Mouse (Mus musculus) limb, embryonic 12.5 days (tissue): ENCODE data around the gene Prr14l. TPM values are rescaled to one million over a fixed set of nuclear protein-coding genes. Genes with fewer than 3 reads are reported as not detected.
A peak's percentile ranks its signal among the peaks of the same experiment; 100 is the strongest.
"Not testable (repeated sequence)": the region's sequence is repeated elsewhere in the genome, so short reads cannot be mapped to it uniquely, and the experiment has no call there.

ENCODE experiments used
- ATAC-seq: fragments of 200-750 bp; cut with Nextera tagmentation; 2 replicates; pipeline ENCODE4 v1.8.0; 2017; ENCODE audit warnings: low read depth, moderate TSS enrichment; ENCODE audit not compliant: insufficient number of reproducible peaks, insufficient read depth, low FRiP score, low TSS enrichment
- H3K27ac ChIP-seq: fragments of 300-500 bp; sonication (generic); 2 replicates; pipeline ENCODE4 v1.5.1; 2016; ENCODE audit warnings: mild to moderate bottlenecking, moderate library complexity
- H3K27me3 ChIP-seq: fragments of 300-500 bp; sonication (generic); 2 replicates; pipeline ENCODE4 v1.6.1; 2016; ENCODE audit warnings: mild to moderate bottlenecking, moderate library complexity
- H3K36me3 ChIP-seq: fragments of 300-500 bp; sonication (generic); 2 replicates; pipeline ENCODE4 v1.6.1; 2016; ENCODE audit warnings: mild to moderate bottlenecking, moderate library complexity
- H3K4me1 ChIP-seq: fragments of 300-500 bp; sonication (generic); replicated peaks from 2 replicates; pipeline ENCODE4 v1.6.1; 2016
- H3K4me2 ChIP-seq: fragments of 300-500 bp; sonication (generic); 2 replicates; pipeline ENCODE4 v1.6.1; 2016; ENCODE audit warnings: mild to moderate bottlenecking, moderate library complexity
- H3K4me3 ChIP-seq: fragments of 300-500 bp; sonication (generic); replicated peaks from 2 replicates; pipeline ENCODE4 v1.5.1; 2016; ENCODE audit warnings: mild to moderate bottlenecking
- H3K9ac ChIP-seq: fragments of 300-500 bp; sonication (generic); replicated peaks from 2 replicates; pipeline ENCODE4 v1.6.1; 2016; ENCODE audit warnings: mild to moderate bottlenecking, moderate library complexity
- H3K9me3 ChIP-seq: fragments of 300-500 bp; sonication (generic); 2 replicates; pipeline ENCODE4 v1.6.1; 2016; ENCODE audit warnings: mild to moderate bottlenecking, moderate library complexity
- WGBS: fragments of 180-500 bp; shearing (Covaris S2); methylation state at CpG from one replicate; pipeline ENCODE4 v1.1.7; 2016; 5-methylcytosine and 5-hydroxymethylcytosine counted together
- polyA plus RNA-seq: library from polyadenylated mRNA; unstranded; fragments of >200 nt; fragmentation: Nextera tagmentation; extraction: Ambion mirVana; gene quantifications from 2 replicates; pipeline ENCODE4 v1.2.1, GENCODE M21; 2016

Gene Prr14l
- polyA plus RNA-seq, 1 experiment from 2014 or later: 15.8 TPM

DNA sequence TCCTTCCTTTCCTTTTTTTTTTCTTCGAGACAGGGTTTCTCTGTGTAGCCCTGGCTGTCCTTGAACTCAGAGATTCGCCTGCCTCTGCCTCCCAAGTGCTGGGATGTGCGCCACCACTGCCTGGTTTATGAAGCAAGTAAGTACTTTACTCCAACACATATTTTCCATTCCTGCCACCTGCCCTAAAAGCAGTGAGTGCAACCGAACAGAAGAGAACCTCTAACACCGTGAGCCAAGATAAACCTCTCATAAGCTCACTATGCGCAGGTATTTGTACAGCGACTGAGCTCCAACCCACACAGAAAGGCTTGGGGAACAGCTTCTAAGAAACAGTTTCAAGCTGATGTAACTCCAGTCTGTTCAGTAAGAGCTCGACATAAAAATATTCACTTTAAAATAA, 97.9 kb downstream of the Prr14l start:
- no peaks in the 10 kb centered on the region for H3K9me3 ChIP-seq
- no peaks in the 10 kb centered on the region for H3K27me3 ChIP-seq
- WGBS: 92% methylated on average over 8 of the region's 8 CpGs
- H3K36me3 ChIP-seq: peaks cover 2% of the 10 kb centered on the region; the same call in 1 of the 2 replicates
- H3K4me2 ChIP-seq: no peak overlapping the region
- no peak overlapping the region for H3K4me3 ChIP-seq
- ATAC-seq: no peak
- no peak overlapping the region for H3K9ac ChIP-seq
- no peaks in the 10 kb centered on the region; the same call in 1 of the 2 replicates for H3K4me1 ChIP-seq
- no peak overlapping the region for H3K27ac ChIP-seq

DNA sequence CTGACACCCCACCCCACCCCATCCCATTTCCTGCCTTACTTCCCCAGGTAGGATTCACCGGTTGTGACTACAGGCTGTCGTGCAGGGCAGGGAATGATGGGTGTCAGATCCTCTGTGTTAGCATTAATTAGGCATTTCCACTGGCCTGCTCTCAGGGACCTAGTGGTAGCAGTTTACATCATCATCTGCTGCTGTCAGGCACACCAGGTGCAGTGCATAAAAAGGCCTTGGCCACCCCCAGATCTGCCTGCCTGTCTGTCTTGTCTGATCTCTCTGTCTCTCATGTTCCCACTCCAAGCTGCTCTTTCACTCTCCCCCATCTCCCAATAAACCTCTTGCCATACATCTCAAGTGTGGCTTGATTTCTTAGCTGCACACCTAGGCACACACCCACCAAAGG, 102.3 kb downstream of the Prr14l start:
- Histone ChIP-seq H3K27me3 (no peaks in the 10 kb centered on the region), H3K36me3 (0 out of 2 replicates have a peak, but pooled peaks cover 2% of the 10 kb centered on the region), H3K9me3 (no peaks in the 10 kb centered on the region), H3K9ac (no peak overlapping the region), H3K4me2 (no peak overlapping the region), H3K4me1 (peaks cover 3% of the 10 kb centered on the region), H3K27ac (no peak overlapping the region), H3K4me3 (no peak overlapping the region)
- ATAC-seq: no peak
- 52% methylated on average over 2 of the region's 2 CpGs for WGBS

DNA sequence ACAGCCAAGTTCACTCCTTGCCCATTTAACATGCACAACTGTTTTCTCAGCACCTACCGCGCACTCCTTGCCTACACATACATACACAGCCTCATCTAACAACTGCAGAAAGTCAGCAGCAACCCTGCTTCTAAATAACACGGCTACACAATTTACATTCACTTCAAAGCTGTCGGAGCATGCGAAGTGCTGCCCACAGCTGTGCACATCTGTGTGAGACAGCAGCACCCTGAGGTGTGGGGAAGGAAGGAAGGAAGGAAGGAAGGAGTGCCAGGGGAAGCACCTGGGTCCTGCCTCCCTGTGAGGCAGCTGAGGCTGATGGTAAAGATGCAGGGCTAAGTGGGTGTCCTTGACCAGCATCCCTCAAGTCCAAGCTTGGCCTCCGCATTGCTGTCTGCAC, 105.1 kb downstream of the Prr14l start:
- Histone ChIP-seq H3K4me1 (peaks cover 14% of the 10 kb centered on the region), H3K27me3 (no peaks in the 10 kb centered on the region), H3K36me3 (no peaks in the 10 kb centered on the region), H3K9ac (no peak overlapping the region), H3K27ac (no peak overlapping the region), H3K9me3 (no peaks in the 10 kb centered on the region), H3K4me2 (no peak overlapping the region), H3K4me3 (no peak overlapping the region)
- 89% methylated on average over 6 of the region's 6 CpGs for WGBS
- no peak for ATAC-seq

- WGBS: 59% methylated on average over 6 of the region's 6 CpGs
- H3K27ac ChIP-seq: no peak overlapping the region
- no peaks in the 10 kb centered on the region for H3K9me3 ChIP-seq
- H3K27me3 ChIP-seq: no peaks in the 10 kb centered on the region
- H3K4me2 ChIP-seq: no peak overlapping the region
- 0 out of 2 replicates have a peak, but pooled peaks have one; percentile 23 for ATAC-seq
- no peaks in the 10 kb centered on the region for H3K36me3 ChIP-seq
- no peak overlapping the region for H3K9ac ChIP-seq
- peaks cover 14% of the 10 kb centered on the region for H3K4me1 ChIP-seq
- no peak overlapping the region for H3K4me3 ChIP-seq
Observed at GRCm38 (mm10) chr5:32747650-32748375, 106.2 kb downstream of the Prr14l start.

DNA sequence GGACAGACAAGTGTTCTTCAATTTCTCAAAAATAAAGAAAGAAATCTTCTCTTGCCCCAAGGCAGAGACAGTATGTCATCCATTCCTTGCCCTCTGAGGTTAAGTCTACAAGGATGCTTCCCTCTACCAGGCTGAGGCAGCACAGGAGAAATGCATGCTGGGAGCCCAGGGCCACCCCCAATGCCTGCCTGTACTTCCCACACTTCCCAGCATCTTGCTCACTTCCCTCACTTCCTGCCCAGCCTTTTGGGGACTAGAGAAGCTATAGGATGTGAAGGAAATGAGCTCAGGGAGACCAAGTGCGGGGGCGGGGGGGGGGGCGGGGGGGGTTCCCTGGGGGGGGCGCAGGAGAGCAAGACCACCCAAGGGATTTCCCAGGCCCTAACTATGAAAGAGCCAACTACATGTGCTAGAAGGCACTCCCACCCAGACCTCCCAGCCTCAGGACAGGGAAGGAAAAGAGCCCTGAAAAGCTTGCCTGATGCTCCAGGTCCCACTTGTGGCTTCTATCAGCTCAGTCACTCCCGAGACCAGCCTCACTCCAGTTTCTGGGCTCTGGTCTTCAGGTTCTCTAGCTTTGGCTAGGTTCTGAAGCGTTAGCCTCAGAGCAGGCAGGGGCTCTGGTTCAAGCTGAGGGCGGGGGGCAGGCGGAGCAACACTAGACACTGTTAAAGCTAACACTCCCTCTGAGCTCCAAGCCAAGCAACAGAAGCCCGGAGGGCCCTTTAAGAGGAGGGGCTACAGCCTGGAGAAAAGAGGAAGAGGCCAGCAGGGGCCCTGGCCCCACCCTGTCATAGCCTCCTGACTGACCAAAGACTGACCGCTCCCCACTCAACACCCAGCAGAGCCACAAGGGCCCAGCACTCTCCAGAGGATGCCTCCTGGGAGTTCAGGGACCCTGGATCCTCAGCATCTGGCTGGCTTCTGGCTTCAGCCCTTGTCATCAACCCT, 108.1 kb downstream of the Prr14l start:
- no peaks in the 10 kb centered on the region for H3K27me3 ChIP-seq
- H3K9ac ChIP-seq: no peak overlapping the region
- peak overlapping the region; percentile 29 for H3K4me3 ChIP-seq
- peak overlapping the region; percentile 41 for H3K27ac ChIP-seq
- peak overlapping the region; percentile 51 for H3K4me2 ChIP-seq
- H3K9me3 ChIP-seq: no peaks in the 10 kb centered on the region
- H3K4me1 ChIP-seq: peaks cover 14% of the 10 kb centered on the region
- no peaks in the 10 kb centered on the region for H3K36me3 ChIP-seq
- WGBS: 2% methylated on average over 6 of the region's 10 CpGs
- peak; percentile 75 for ATAC-seq

GRCm38 (mm10) chr5:32742149-32742548, 111.9 kb downstream of the Prr14l start:
- Histone ChIP-seq H3K4me3 (no peak overlapping the region), H3K27ac (no peak overlapping the region), H3K4me1 (peaks cover 14% of the 10 kb centered on the region), H3K36me3 (peaks cover 3% of the 10 kb centered on the region; the same call in 1 of the 2 replicates), H3K4me2 (no peak overlapping the region), H3K9me3 (no peaks in the 10 kb centered on the region), H3K9ac (no peak overlapping the region), H3K27me3 (no peaks in the 10 kb centered on the region)
- ATAC-seq: no peak
- 70% methylated on average over 9 of the region's 9 CpGs for WGBS

- H3K36me3 ChIP-seq, H3K27ac ChIP-seq, H3K4me3 ChIP-seq, H3K4me2 ChIP-seq, H3K9ac ChIP-seq, H3K4me1 ChIP-seq, H3K27me3 ChIP-seq, ATAC-seq, H3K9me3 ChIP-seq: not testable (repeated sequence)
- WGBS: 90% methylated on average over 4 of the region's 4 CpGs
Observed at GRCm38 (mm10) chr5:32741377-32741776, 112.7 kb downstream of the Prr14l start.

- H3K4me2 ChIP-seq, H3K9ac ChIP-seq, H3K4me1 ChIP-seq, H3K36me3 ChIP-seq, ATAC-seq, H3K9me3 ChIP-seq, H3K27me3 ChIP-seq, H3K4me3 ChIP-seq, H3K27ac ChIP-seq: not testable (repeated sequence)
- whole genome bisulfite sequencing: 88% methylated on average over 7 of the region's 8 CpGs
Observed at GRCm38 (mm10) chr5:32740850-32741249, 113.2 kb downstream of the Prr14l start.

DNA sequence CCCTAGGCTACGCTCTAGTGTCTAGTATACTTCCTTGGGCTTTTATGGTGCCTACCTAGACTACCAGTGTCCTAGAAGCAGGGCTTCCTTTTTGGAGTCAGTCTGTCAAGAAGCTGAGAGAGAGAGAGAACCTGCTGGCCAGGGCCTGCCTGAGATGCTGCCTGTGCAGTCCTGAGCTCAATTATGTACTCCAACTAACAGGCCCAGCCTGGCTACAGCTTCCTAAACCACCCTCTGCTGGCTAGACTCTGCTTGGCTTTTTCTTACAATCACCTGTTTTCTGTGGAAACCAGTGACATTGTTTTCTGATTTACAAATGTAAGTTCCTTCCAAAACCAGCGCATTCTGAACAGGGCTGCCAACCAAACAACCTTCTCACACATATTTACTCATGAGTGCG, 113.9 kb downstream of the Prr14l start:
- H3K9me3 ChIP-seq: no peaks in the 10 kb centered on the region
- H3K9ac ChIP-seq: no peak overlapping the region
- H3K36me3 ChIP-seq: peaks cover 10% of the 10 kb centered on the region; the same call in 1 of the 2 replicates
- ATAC-seq: no peak
- 92% methylated on average over 3 of the region's 3 CpGs for WGBS
- no peaks in the 10 kb centered on the region for H3K27me3 ChIP-seq
- no peaks in the 10 kb centered on the region for H3K4me1 ChIP-seq
- H3K27ac ChIP-seq: no peak overlapping the region
- no peak overlapping the region for H3K4me2 ChIP-seq
- H3K4me3 ChIP-seq: no peak overlapping the region
